Mouse (Mus musculus) adrenal gland, postnatal 36 days (tissue): ENCODE measurements around the gene Sdcbp2. TPM values are rescaled to one million over a fixed set of nuclear protein-coding genes. Genes with fewer than 3 reads are reported as not detected.

Experiments used
- DNase-seq, 2 experiments: peaks; one replicate each; pipeline ENCODE4 v3.0.0; 2021; ENCODE audit warnings: mixed read lengths in 1 of 2
- total RNA-seq, 2 experiments: library from RNA; stranded (reverse); gene quantifications; 2 replicates each; pipeline ENCODE4 v1.2.3; 2021

Sdcbp2 gene
- total RNA-seq, 2 experiments from 2014 or later = 1.5 to 2.0 TPM

DNA sequence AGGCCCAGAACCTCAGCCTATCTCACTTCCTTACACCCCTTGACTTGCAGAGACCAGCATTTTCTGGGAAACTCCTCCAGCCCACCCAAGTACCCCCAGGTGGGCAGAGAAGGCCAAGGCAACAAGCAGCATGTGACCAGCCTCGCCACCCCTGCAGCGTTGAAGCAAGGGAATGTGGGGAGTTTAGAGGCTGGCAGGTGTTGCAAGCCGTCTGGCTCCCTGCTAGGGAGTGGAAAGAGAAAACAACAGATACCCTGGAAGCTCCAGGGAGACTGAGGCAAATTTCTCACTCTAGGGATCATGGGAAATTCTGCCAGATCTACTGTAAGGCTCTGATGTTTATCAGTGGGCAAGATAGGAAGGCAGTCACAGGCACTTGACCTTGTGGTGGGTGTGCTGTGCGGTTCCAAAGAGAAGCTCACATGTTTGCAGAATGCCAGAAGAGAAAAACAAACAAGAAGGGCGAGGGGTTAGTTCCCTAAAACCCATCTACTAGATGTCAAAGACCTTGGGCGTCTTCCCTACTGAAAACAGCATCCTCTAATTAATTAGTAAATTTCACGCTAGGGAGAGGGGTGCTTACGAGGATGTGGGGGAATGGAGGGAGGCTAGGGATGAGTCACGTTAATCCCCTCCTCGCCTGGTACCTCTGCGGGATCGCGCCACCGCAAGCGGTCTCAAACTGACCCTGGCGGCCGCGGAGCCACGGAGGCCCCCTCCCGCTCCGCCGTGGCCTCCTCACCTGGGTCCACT lies 59.2 kb downstream of the Sdcbp2 start:
- no peak for DNase-seq

DNA sequence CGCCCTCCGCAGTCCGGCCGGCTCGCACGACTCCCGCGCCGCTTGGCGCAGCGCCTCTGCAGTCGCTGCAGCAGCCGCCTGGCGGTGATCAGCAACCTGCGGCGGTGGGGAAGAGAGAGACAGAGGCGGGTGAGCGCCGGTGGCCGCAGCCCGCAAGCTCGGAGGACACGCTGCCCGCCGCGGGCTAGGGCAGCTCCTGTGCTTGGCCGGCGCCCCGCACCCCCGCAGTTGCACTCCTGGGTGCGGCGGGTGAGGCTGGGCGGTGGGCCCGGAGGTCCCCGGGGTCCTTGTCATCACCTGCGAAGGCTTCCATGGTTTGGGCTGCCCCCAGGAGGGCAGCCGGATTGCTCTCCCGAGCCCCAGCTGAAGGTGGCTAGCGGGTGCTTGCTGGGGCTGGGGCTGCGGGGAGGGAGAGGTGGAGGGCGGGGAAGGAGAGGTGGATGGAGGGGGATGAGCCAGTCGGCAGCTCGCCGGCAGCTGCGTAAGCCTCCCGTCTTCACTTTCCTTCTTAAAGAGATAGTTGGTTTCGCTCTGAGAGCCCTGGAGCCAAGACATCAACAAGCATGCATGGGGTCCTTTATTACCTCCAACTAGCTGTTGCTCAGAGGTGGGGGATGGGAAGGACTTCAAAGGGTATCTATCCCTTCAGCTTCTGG lies 59.9 kb downstream of the Sdcbp2 start, which contains the start of gene Snph:
TSS of gene Snph (minus strand) at position 435 of the 656 bp plus-strand sequence.
- DNase-seq = peak; percentile 77 to 84

DNA sequence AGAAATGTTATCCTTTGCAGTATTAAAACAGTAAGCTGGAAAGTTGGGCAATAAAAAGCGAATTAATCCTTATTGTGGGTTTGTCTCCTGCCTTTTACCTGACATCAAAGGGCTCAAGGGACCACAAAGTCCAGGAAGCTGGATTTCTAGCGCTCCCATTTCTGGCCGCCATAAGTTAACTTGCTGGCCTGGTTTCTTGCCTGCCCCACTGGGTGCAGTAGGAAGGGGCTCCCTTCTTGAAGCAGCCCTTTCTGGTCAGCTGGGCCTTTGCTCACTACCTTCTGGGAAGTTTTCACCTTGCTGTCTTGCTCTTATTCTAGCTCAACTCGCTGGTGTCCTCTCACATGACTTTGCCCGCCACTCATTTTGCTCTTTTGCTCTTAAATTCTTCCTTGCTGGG lies 60.6 kb downstream of the Sdcbp2 start:
- no peak for DNase-seq

DNA sequence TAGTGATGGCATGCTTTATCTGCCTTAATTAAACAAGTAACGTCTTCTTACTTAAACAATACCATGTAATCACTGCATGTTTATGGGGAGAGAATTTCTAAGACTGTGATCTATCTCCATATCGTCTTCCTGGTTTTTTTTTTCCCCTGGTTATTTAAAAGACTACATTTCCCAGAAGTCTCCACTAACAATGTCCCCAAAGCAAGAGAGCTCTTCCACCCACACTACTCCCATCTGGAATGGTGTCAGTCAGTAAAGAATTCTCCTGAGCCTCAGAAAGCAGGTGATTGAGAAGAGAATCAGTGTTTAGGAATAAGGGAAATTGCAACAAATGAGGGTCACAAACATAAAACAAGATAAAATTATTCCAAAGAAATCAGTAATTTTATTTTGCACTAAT lies 62.5 kb downstream of the Sdcbp2 start:
- no peak for DNase-seq

DNA sequence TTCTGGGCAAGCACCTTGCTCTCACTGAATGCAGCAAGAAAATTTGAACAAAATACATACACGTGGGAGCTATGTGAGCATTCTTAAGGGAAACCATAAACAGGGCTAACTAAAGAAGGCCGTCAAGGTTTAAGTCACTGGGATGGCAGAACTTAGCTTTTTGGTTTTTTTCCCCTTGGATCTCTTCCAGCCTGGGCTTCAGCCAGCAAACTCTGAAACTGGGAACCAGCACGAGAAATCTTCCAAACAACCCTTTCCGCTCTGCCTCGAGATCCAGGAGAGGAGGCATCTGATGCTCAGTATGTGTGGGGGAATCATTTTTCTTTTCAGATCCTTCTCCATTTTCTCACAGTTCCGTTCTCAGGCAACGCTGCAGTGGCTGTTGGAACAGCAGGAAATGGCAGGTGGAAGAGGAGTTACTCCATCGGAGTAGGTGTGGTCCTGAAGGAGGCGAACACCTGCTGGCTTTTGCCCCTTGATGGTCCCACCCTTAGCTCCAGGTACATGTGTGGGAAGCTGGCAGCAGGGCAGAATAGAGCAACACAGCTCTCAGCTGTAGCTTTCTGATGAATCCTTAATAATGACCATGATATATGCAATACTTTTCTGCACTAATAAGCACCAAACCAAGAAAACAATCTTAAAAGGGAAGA lies 63.1 kb downstream of the Sdcbp2 start:
- DNase-seq = peak in 1 of 2 experiments; percentile 17

DNA sequence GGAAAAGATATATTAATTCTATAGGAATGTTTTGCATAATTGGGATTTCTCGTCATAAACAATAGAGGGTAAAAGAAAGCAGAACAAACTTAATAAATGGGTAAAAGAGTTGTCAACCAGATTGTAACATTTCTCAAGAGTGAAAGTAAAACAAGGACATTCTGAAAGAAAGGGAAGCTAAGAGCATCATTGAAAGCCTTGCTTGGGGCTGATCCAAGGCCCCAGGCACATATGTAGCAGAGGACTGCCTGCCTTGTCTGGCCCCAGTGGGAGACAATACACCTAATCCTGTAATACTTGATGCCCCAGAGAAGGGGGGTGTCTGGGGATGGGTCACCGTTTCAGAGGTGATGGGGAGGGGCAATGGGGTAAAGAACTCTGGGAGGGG lies 63.6 kb downstream of the Sdcbp2 start:
- DNase-seq = no peak

Other genes with a start within 250 kb of the Sdcbp2 start
- not detected for gene 4921509C19Rik, start 96.5 kb upstream of the Sdcbp2 start, total RNA-seq
- gene Nsfl1c, start 78.4 kb upstream of the Sdcbp2 start, total RNA-seq = 100 to 1,000 TPM; 139 to 148 TPM
- gene Fkbp1a, start 30.1 kb upstream of the Sdcbp2 start, total RNA-seq = 100 to 1,000 TPM; 273 to 327 TPM
- gene Snph, start 60.0 kb downstream of the Sdcbp2 start, total RNA-seq = 10 to 100 TPM in 1 of 2 experiments, 1 to 10 TPM in 1; 7.9 to 14.6 TPM
- gene Rad21l, start 95.9 kb downstream of the Sdcbp2 start, total RNA-seq = not detected
- 1 to 10 TPM in 1 of 2 experiments, under 1 TPM in 1; 0.23 to 1.6 TPM for gene Tmem74b, start 129.4 kb downstream of the Sdcbp2 start, total RNA-seq
- gene Psmf1, start 171.6 kb downstream of the Sdcbp2 start, total RNA-seq = 10 to 100 TPM; 31.8 to 38.2 TPM